Mouse (Mus musculus) megakaryocyte, adult 5-6 weeks (primary cell): ENCODE measurements around the gene Sec23b. TPM values are rescaled to one million over a fixed set of nuclear protein-coding genes. Genes with fewer than 3 reads are reported as not detected.

ENCODE experiments used
- ATAC-seq: 2 replicates; pipeline ENCODE4 v1.8.0; 2016; ENCODE audit warnings: mild to moderate bottlenecking, inconsistent platforms; ENCODE audit not compliant: poor library complexity, severe bottlenecking
- total RNA-seq, 2 experiments: library from RNA; stranded (forward) in 1 of 2; stranded (reverse) in 1 of 2; fragments of 153-499, 151-499 nt in 1 of 2; fragments of 221-1000, 200-1000 nt in 1 of 2; gene quantifications; 2 replicates each; pipeline versions ENCODE4 v1.2.3 to v1.2.4; 2015 to 2017

Sec23b gene
- total RNA-seq, 2 experiments from 2014 or later, result 26.6 to 84.4 TPM

DNA sequence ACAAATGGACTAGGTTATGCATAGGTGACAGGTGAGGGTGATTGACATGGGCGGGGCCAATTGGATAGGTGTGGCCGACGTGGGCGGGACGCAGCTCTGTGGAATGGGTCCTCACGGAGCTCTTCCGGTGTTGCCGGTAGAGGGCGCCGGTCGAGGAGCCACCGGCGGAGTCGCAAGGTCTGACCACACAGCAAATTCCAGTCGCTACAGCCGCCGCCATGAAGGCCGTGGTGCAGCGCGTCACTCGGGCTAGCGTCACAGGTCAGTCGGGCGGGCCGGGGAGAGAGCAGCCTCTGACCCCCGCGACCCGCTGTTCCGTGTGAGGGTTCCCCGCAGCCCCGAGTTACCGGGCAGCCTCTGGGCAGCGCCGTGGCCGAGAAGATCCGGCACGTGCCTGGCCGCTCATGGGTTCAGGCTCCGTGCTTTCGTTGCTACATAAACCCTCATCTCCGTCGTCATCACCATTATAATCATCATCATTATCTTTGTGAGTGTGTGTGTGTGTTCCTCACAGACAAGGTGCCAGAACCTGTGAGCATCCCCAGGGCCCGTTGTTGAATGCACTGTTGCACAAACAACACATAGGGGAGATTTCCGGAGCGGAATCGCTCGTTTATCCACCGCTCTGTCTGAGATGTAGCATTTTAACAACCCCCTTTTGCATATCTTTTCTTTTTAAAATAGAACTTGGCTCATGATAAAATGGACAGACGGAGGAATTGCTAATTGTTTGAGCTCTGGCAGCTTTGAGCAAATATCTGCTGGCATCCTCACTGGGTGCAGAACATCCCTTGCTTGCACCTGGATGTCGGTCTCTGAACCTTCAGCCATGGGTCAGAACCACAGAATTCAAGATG, 44.0 kb downstream of the Sec23b start, which contains the start of gene Dtd1:
Dtd1 (plus strand) TSS at position 67 of the 857 bp plus-strand sequence.
- peak; percentile 98 for ATAC-seq

DNA sequence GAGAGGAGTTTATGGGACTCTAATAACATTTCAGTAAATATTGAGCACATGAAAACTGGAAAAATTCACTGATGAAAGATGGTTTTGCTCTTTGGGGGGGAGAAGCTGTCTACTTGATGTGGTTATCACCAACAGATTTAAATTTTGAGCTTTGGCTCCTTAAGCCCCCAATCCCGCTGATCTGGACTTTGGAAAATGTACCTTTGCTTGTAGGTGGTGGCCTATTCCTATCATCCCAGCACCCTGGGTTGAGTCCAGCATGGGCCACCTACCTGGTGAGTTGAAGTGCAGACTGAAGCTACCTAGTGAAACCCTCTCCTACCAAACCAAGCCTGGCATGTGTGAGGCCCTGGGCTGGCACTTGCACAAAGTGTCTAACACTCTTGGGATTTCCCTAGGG, 45.5 kb downstream of the Sec23b start:
- no peak for ATAC-seq

DNA sequence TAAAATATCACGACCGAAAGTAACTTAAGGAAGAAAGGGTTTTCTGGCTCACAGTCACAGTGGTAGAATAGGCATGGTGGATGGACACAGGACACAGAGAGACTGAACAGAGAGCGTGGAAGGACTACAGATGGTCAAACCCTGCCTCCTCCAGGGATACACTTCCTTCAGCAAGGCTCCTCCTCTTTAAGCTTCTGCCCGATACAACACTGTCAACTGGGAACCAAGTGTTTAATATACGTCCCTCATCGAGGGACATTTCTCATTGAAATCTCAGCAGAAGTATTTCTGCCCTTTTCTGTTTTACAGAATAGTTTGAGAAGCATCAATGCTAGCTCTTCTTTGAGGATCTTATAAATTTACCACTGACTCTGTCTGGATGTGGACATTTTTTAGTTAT, 57.9 kb downstream of the Sec23b start:
- no peak for ATAC-seq

DNA sequence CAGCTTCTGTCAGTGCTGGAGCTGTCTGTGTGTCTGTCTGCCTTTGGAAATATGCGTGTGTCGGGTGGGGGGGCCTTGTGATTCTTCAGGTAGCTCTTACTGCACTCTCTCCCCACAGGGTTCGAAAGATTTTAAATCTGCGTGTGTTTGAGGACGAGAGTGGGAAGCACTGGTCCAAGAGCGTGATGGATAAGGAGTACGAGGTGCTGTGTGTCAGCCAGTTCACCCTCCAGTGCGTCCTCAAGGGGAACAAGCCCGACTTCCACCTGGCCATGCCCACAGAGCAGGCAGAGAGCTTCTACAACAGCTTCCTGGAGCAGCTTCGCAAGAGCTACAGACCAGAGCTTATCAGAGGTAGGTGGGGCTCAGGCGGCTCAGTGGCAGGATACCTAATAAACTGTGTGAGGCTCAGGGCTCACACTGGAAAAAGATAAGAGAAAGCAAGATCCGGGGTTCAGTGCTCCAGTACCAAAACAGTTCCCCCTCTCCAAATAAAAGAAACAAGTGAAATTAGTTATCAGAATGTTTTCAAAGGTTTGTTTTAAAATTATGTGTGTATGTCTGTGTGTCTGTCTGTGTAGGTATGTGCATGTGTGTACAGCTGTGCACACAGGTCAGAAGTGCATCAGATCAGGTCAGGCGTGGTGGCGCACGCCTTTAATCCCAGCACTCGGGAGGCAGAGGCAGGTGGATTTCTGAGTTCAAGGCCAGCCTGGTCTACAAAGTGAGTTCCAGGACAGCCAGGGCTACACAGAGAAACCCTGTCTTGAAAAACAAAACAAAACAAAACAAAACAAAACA, 61.2 kb downstream of the Sec23b start:
- peak; percentile 60 for ATAC-seq

DNA sequence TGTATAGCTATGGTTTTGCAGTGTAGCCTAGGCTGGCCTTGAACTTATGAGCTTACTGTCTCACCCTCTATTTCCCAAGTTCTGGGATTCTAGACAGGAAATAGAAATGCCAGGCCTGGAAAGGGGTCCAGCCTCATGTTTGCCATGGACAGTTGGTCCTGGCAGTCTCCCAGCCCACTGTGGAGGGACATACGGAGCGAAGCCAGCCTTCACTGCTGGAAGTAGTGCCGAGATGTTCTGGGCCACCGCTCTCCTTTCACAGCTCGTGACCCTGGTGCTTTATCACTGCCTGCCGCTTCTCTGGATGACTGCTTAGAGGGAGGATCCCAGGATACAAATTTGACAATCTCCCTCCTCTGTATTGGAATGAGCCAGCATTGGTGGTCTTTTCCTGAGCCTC, 65.5 kb downstream of the Sec23b start:
- no peak for ATAC-seq

DNA sequence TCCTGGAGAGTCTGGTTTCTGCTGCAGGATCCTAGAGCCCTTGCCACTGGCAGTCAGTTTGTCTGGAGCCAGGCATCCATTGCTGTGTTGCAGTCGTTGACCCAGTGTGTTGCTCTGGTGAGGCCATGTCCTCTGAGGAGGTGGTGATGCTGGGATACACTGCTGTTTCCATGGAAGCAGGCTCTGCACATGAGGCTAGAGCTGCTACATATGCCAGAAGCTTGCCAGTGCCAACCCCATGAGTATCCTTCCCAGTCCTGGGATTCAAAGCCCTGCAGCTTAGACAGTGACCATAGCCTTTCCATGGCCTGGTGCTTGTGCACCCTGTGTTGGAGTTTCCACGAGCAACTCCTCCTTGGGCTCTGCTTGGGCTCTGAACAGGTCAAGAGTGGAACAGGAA, 77.5 kb downstream of the Sec23b start:
- no peak for ATAC-seq

DNA sequence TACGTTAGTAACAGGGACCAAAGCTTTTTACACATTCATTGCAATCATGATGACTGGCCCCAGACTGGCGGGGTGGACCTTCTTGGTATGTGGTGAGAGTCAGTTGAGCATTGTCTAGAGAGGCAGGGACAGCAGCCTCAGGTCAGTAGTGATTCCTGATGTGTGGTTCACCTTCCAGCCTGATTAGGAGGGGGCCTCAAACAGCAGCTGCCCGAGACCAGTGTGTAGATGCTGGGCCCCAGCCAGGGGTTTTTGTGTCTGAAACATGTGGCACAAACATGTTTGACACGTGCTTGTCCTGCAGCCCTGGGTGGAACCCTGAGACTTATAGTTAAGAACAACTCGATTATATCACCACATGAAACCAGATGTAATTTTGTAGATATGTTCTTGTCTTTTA, 78.2 kb downstream of the Sec23b start:
- ATAC-seq, result no peak

DNA sequence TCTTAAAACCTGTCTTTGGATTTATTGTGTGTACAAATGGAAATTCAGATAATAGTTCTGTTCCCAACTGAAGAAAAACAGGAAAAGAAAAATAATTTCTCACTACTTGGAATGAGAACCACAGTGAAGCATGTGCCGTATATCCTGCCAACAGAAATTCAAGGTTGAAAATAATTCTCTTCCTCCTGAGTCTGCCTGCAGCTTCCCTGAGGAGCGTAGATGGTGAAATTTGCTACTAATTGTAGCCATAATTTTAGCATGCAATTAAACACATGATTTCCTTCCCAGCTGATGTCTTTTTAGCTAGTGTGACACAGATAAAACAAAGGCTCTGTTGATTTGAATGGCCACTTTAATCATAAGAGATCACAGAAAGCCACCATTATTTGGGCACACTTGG, 78.7 kb downstream of the Sec23b start:
- ATAC-seq, result no peak

DNA sequence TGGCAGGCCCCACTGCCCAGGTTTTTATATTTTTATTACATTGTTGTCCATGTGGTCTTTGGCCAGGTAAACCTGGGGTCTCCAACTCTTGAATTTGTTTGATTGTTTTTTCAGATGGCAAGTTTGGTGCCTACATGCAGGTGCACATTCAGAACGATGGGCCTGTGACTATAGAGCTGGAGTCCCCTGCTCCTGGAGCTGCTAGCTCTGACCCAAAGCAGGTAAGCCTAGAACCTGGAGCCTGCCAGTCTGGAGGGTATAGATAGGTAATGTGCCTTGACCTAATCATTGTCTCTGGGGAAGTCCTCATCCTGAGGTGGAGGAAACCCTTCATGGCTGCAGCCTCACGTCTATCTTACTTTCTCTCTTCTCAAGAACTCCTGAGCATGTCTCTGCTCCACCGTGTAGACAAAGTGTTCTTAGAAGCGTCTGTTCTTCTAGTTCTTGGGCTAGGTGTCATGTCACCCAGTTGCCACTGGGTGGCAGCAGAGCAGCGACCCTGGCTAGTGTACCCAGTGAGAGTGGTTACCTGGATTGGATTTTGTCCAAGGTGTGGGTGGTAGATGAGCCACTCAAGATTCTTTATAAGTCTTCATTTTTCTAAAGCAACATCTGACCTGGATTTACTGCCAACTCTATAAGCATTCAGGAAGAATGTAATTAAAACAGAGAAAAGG, 79.8 kb downstream of the Sec23b start:
- peak; percentile 89 for ATAC-seq

DNA sequence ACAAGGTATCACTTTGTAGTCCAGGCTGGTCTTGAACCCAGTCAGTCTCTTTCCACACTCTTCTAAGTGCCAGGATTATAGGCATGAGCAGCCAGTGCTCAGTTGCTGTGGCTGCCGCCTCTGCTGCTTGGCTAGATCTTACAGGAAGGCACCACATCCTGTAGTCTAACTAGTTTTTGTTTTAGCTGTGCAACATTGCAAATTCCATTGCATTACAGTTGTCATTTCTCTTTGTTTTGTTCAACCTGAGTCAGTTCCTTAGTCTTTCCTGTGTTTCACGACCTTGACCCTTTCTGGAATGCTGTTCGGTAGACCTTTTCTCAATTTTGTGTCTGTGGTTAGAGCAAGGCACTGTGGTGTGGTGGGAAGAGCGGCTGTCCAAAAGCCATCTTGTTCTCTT, 81.2 kb downstream of the Sec23b start:
- ATAC-seq, result no peak

DNA sequence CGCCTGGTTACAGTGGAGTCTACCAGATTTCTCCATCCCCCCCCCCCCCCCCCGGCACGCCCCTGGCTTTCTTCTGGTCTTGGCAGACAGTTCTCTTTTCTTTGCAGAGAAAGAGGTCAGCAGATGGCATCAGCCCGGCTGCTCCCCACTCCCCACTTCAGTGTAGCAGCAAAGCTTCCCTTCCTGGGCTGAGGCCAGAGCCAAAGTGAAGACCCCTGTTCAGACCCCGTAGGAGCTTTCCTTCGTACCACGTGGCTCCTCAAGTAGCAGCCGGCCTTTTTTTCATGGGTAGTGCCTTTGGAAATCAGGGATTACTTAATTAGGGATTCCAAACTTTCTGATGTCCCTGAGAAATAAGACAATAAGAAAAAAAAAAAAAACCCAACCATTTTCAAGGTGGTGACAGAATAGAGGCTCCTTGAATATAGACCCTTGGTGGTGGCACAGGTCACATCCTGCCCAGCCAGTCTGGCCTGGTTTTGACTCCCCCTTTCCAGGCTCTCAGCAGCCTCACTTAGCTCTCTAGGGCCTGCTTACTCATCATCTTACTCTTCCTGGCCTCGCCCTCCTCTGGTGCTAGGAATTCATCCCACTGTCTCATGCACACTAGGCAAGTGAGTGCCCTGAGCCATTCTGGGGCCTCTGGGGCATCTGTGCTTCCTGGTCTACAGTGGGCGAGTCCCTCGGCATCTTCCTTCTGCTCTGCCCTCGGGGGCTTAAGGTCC, 81.8 kb downstream of the Sec23b start:
- no peak for ATAC-seq

DNA sequence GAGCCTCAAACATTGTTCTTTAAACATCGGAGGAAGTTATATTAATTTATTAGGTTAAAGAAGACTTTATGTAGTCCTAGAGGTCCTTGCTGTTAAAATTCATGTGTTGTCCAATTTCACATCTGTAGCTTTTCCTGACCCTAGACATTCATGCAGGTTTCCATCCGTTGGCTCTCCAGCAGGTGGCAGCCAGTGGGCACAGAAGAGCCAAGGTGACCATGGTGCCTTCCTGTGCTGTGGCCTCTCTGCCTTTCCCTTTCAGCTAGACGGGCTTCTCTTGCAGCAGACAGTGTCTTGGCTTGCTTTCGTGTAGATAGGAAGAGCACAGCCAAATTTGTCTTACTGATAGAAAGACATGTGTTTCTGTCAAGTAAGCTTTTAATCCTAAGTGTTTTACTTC, 82.7 kb downstream of the Sec23b start:
- ATAC-seq, result no peak

DNA sequence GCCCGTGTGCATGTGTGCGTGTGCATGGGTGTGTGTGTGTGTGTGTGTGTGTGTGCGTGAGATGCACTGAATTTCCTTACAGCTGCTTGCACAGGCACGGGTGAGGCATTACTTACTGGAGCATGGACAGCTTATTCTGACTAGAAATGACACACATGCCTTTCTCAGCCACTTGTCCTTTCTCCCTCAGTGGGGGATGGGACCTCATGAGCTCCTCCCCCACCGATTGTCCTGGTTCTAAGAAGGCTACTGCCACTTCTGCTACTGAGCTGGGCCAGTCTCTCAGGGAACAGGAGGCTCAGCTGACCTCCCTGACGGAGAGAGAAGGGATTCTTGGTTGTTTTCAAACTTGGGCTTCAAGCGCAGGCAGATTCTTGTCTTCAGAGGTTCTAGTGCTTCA, 84.1 kb downstream of the Sec23b start:
- ATAC-seq, result no peak

Other genes with a start within 250 kb of the Sec23b start
- not detected in 2 replicates for gene Ovol2, start 224.1 kb upstream of the Sec23b start, total RNA-seq (2015)
- not detected in 2 replicates for gene Ovol2, start 224.1 kb upstream of the Sec23b start, total RNA-seq (2017)
- gene Kat14, start 187.2 kb upstream of the Sec23b start, total RNA-seq (2015), result 36.6 and 44.1 TPM in 2 replicates
- gene Kat14, start 187.2 kb upstream of the Sec23b start, total RNA-seq (2017), result 22.0 and 24.2 TPM in 2 replicates
- gene Pet117, start 187.2 kb upstream of the Sec23b start, total RNA-seq (2015), result not detected in 2 replicates
- not detected in 2 replicates for gene Pet117, start 187.2 kb upstream of the Sec23b start, total RNA-seq (2017)
- 0.09 TPM in 1 of 2 replicates, not detected in the other for gene Dzank1, start 28.8 kb upstream of the Sec23b start, total RNA-seq (2015)
- not detected in 2 replicates for gene Dzank1, start 28.8 kb upstream of the Sec23b start, total RNA-seq (2017)
- gene Polr3f, start 28.5 kb upstream of the Sec23b start, total RNA-seq (2015), result 8.2 and 11.4 TPM in 2 replicates
- gene Polr3f, start 28.5 kb upstream of the Sec23b start, total RNA-seq (2017), result 19.5 and 20.5 TPM in 2 replicates
- gene Rbbp9, start 5.4 kb upstream of the Sec23b start, total RNA-seq (2015), result 7.6 and 10.9 TPM in 2 replicates
- 4.5 and 8.0 TPM in 2 replicates for gene Rbbp9, start 5.4 kb upstream of the Sec23b start, total RNA-seq (2017)
- gene Smim26, start 37.8 kb downstream of the Sec23b start, total RNA-seq (2015), result 15.2 and 17.4 TPM in 2 replicates
- gene Smim26, start 37.8 kb downstream of the Sec23b start, total RNA-seq (2017), result 1.8 and 19.5 TPM in 2 replicates
- gene Dtd1, start 43.7 kb downstream of the Sec23b start, total RNA-seq (2015), result 4.7 and 5.6 TPM in 2 replicates
- 9.4 and 11.5 TPM in 2 replicates for gene Dtd1, start 43.7 kb downstream of the Sec23b start, total RNA-seq (2017)